In the genomic region with DNA sequence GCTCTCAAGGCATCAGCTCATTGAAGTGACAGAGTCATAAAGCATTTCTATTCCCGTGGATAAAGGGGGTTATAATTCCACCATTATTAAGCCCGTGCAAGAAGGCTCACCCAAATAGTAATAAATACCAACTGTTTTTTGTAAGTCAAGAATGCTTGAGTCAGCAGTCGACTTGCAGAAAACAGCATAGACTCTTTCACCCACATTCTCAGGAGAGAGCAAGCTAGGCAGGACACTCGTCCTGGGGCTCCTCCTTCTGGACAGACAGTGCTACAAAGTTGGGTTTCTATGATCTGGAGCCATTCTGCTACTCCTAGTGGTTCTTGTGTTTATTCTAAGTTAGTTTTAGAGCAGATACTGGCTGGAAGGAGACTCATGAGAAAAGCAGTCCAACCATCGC, we compare ENCODE assay signal across 11 mouse cellular contexts. TPM values are rescaled to one million over a fixed set of nuclear protein-coding genes. Genes with fewer than 3 reads are reported as not detected.
DNase-seq lines count a peak whose midpoint lies in the region; ATAC-seq lines count a peak whose summit lies in the region.
"Had no signal": no experiment of that assay in that cellular context is flagged by ENCODE, and none has a peak within 500 bp of the region (broad histone marks: within the 10 kb centered on the region; RNA-seq: fewer than 3 reads in every experiment).

No protein-coding gene starts in this region.

- peak; percentile 62 for ATAC-seq in intestine, embryonic 16.5 days
- ATAC-seq in megakaryocyte, adult 5-6 weeks (ENCODE audit: poor library complexity, severe bottlenecking): no peak

- no peaks in the 10 kb centered on the region for H3K27me3 ChIP-seq in intestine, embryonic 16.5 days (replicated peaks; ENCODE audit: control insufficient read depth, insufficient read depth, low read length)

- H3K4me3 ChIP-seq in intestine, embryonic 16.5 days (ENCODE audit: low read length): no peak overlapping the region
- H3K4me3 ChIP-seq: heart, embryonic 13.5 days had no signal

- no peak overlapping the region for H3K4me2 ChIP-seq in intestine, embryonic 16.5 days (ENCODE audit: low read depth, low read length)
- H3K4me2 ChIP-seq: heart, embryonic 13.5 days had no signal

- no peak overlapping the region for H3K27ac ChIP-seq in intestine, embryonic 16.5 days (ENCODE audit: low read length)
- H3K27ac ChIP-seq: heart, embryonic 13.5 days had no signal

- WGBS in intestine, embryonic 16.5 days: 26% methylated on average over 5 of the region's 5 CpGs

- peak; percentile 15 for DNase-seq in thymus, postnatal 4 days
- no peak for DNase-seq in thymus, postnatal 36 days
- peak; percentile 62 for DNase-seq in embryo, embryonic 11 days
- DNase-seq in left cerebral cortex, adult 11 months (ENCODE audit: low spot score): peak; percentile 42
- peak; percentile 60 for DNase-seq in ovary, postnatal 36 days (ENCODE audit: low spot score)
- DNase-seq in c-Kit-positive CD71-positive TER-119-positive erythroid progenitor cells, embryonic 14.5 days (ENCODE audit: low spot score): no peak

- H3K9me3 ChIP-seq in intestine, embryonic 16.5 days (ENCODE audit: control insufficient read depth, low read length): no peaks in the 10 kb centered on the region
- H3K9me3 ChIP-seq: heart, embryonic 13.5 days had no signal

- H3K36me3 ChIP-seq in intestine, embryonic 16.5 days (ENCODE audit: control insufficient read depth, insufficient read depth, low read length): no peaks in the 10 kb centered on the region
- H3K36me3 ChIP-seq: heart, embryonic 13.5 days had no signal

- H3K9ac ChIP-seq in intestine, embryonic 16.5 days (ENCODE audit: low read depth, low read length): no peak overlapping the region
- H3K9ac ChIP-seq: heart, embryonic 13.5 days had no signal

- H3K4me1 ChIP-seq in intestine, embryonic 16.5 days (ENCODE audit: control insufficient read depth, insufficient read depth, low read length): peaks cover 21% of the 10 kb centered on the region

RNA-seq across cellular contexts. Expression of gene Cpvl, which starts 24.4 kb away (rescaled TPM):
- polyA plus RNA-seq in intestine, embryonic 16.5 days (2015; fragmentation: Nextera tagmentation; extraction: Ambion mirVana): 0.09 and 0.34 TPM in 2 replicates
- not detected in 2 replicates for total RNA-seq in megakaryocyte, adult 5-6 weeks (2015)
- total RNA-seq in megakaryocyte, adult 5-6 weeks (2017): not detected in 2 replicates
- total RNA-seq: adrenal gland, adult 18-20 months had no signal
- polyA plus RNA-seq: heart, embryonic 13.5 days; neural tube, embryonic 11.5 days had no signal

Comparison
In these comparisons a context has a peak if more than half of its experiments do, and no peak if none do; other contexts are left out.
1. DNase-seq: peak in thymus, postnatal 4 days (single experiment), embryo, embryonic 11 days (single experiment), left cerebral cortex, adult 11 months (single experiment) and ovary, postnatal 36 days (single experiment); none in thymus, postnatal 36 days (0 of 2) and c-Kit-positive CD71-positive TER-119-positive erythroid progenitor cells, embryonic 14.5 days (single experiment).